Mouse (Mus musculus): Measurements from ENCODE around the gene Maco1. TPM values are rescaled to one million over a fixed set of nuclear protein-coding genes. Genes with fewer than 3 reads are reported as not detected.

Gene Maco1
- polyA plus RNA-seq, 1 experiment, result not detected

DNA sequence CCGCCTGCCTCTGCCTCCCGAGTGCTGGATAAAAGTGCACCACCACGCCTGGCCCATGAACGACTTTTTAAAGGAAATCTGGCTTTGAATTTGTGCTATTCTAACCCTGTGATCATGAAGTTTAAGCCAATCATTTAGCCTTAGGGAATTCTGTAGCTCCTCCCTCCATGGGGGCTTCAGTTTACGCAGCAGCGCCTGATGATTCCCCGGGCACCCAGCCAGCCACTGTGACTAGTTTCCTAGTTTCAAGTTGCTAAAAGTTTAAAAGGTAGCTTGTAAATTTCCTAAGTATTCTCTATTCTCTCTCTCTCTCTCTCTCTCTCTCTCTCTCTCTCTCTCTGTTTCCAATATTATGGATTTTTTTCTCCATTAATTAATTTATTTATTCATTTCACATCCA lies 76.9 kb downstream of the Maco1 start:
- WGBS, result 68% methylated on average over 7 of the region's 7 CpGs
- H3K4me1 ChIP-seq (ENCODE audit: control insufficient read depth, insufficient read depth, low read length), result peaks cover 10% of the 10 kb centered on the region
- no peak overlapping the region for H3K4me3 ChIP-seq (ENCODE audit: insufficient read depth, low read depth, low read length)
- TF ChIP-seq CTCF (IDR thresholded peaks at IDR 0.05; ENCODE audit: insufficient read depth, low read depth, low read length) (no peak), POLR2A (IDR thresholded peaks at IDR 0.05; ENCODE audit: insufficient read depth, low read depth, low read length) (no peak)
- H3K27ac ChIP-seq (ENCODE audit: insufficient read depth, low read depth, low read length), result no peak overlapping the region

DNA sequence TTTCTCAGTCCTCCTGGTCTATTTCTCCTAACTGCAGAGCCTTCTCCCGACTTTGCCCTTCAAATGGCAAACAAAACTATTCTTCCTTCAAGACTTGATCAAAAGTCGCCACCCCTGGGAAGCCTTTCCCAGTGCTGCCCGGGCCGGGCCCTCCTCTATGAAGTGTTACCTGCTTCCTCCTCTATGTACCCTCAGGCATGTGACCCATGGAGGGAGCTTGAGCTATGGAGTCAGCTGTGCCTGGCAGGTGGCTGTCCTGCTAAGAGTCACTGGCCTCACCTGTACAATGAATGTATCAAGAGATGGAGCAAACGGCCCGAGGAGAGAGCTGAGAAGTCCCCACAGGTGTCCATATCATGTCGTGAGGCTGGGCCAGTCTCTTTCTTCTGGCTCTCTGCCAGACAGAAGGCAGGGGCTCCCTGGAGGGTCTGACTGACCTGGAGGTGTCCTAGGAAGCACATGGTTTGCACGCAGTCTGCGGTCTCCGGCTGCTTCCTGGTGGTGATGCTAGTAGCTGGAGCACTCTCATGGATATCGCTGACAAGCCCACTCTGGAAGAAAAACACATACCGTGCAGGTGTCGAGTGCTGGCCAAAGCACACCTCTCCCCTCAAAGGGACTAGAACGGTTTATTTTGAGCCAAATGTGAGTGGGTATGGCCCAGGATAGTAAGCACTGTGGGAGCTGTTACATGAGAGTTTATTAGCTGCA lies 77.8 kb downstream of the Maco1 start:
- Histone ChIP-seq H3K4me1 (ENCODE audit: control insufficient read depth, insufficient read depth, low read length) (peaks cover 10% of the 10 kb centered on the region), H3K27ac (ENCODE audit: insufficient read depth, low read depth, low read length) (no peak overlapping the region), H3K4me3 (ENCODE audit: insufficient read depth, low read depth, low read length) (no peak overlapping the region)
- WGBS, result 72% methylated on average over 14 of the region's 14 CpGs
- TF ChIP-seq CTCF (IDR thresholded peaks at IDR 0.05; ENCODE audit: insufficient read depth, low read depth, low read length) (no peak), POLR2A (IDR thresholded peaks at IDR 0.05; ENCODE audit: insufficient read depth, low read depth, low read length) (no peak)

DNA sequence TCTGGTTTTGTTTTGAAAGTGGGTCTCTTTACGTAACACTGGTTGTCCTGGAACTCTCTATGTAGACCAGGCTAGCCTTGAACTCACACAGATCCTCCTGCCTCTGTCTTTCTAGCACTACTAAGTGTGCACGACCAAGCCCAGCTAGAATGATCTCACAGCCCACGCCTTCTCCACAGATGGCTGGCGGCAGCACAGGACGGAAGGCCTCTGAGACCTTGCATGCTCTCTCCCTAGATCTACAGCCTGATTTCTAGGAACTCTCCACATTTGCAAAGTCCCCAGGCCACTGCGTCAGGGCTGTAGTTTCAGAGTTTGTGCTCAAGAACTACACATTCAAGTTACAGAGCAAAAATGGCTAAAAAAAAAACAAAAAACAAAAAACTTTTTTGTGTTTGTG lies 79.0 kb downstream of the Maco1 start:
- WGBS, result 92% methylated on average over 6 of the region's 6 CpGs
- TF ChIP-seq POLR2A (IDR thresholded peaks at IDR 0.05; ENCODE audit: insufficient read depth, low read depth, low read length) (no peak), CTCF (IDR thresholded peaks at IDR 0.05; ENCODE audit: insufficient read depth, low read depth, low read length) (no peak)
- H3K27ac ChIP-seq (ENCODE audit: insufficient read depth, low read depth, low read length), result no peak overlapping the region
- peaks cover 10% of the 10 kb centered on the region for H3K4me1 ChIP-seq (ENCODE audit: control insufficient read depth, insufficient read depth, low read length)
- H3K4me3 ChIP-seq (ENCODE audit: insufficient read depth, low read depth, low read length), result no peak overlapping the region

DNA sequence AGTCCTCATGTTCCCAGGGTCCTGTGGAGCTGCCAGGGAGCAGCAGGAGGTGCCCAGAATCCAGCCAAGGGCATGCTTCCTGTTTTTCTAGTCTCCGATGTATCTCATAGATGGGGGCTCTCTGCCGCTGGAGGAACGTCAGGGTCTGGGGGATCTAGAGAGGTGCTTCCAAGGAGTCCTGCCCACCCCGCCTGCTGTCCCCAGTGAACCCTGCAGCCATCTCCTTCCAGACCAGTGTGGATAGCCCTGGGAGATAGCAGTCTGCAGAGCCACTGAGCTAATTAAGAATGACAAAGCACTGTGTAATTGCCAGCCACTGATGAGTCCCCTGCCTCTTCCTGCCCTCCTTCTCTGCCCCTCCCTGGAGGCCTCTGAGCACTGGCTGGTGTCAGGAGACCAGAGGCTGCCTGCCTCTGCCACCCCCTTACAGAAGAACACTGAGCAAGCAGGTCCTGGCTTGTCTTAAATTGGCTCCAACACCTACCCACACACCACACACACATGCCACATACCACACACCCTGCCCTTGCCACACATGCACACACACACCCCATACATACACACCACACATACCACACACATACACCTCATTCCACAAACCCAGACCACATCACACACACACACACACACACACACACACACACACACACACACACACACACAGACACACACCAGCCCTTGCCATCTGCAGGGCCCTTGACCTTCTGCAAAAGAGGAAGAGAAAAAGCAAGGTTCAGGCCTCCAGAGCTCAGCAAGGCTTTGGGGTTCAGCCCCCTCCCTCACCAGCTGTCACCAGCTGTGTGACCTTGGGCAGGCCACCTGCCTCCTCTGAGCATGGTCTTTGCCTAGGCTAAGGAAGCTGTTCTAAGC lies 80.1 kb downstream of the Maco1 start:
- TF ChIP-seq CTCF (IDR thresholded peaks at IDR 0.05; ENCODE audit: insufficient read depth, low read depth, low read length) (no peak), POLR2A (IDR thresholded peaks at IDR 0.05; ENCODE audit: insufficient read depth, low read depth, low read length) (no peak)
- H3K4me3 ChIP-seq (ENCODE audit: insufficient read depth, low read depth, low read length), result no peak overlapping the region
- H3K27ac ChIP-seq (ENCODE audit: insufficient read depth, low read depth, low read length), result no peak overlapping the region
- WGBS, result 65% methylated on average over 4 of the region's 4 CpGs
- H3K4me1 ChIP-seq (ENCODE audit: control insufficient read depth, insufficient read depth, low read length), result peaks cover 10% of the 10 kb centered on the region

DNA sequence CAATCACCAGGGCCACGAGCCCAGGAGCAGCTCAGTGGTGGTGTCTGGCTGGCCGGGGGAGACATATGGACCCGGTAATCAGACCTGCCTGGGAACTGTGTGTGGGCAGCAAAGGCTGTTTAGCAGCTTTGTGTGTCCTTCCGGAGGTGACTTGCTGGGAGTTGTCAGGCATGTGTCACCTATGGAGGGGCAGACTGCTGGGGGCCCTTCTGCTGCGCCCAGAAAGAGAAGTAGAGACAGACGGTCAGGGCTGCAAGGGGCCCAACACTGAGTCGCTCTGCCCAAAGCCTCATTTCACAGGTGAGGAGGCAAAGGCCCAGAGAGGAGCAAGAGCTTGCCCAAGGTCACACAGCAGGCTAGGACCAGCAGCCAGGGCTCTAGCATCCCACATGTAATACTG lies 83.3 kb downstream of the Maco1 start:
- no peak overlapping the region for H3K4me3 ChIP-seq (ENCODE audit: insufficient read depth, low read depth, low read length)
- WGBS, result 97% methylated on average over 7 of the region's 7 CpGs
- no peak overlapping the region for H3K27ac ChIP-seq (ENCODE audit: insufficient read depth, low read depth, low read length)

DNA sequence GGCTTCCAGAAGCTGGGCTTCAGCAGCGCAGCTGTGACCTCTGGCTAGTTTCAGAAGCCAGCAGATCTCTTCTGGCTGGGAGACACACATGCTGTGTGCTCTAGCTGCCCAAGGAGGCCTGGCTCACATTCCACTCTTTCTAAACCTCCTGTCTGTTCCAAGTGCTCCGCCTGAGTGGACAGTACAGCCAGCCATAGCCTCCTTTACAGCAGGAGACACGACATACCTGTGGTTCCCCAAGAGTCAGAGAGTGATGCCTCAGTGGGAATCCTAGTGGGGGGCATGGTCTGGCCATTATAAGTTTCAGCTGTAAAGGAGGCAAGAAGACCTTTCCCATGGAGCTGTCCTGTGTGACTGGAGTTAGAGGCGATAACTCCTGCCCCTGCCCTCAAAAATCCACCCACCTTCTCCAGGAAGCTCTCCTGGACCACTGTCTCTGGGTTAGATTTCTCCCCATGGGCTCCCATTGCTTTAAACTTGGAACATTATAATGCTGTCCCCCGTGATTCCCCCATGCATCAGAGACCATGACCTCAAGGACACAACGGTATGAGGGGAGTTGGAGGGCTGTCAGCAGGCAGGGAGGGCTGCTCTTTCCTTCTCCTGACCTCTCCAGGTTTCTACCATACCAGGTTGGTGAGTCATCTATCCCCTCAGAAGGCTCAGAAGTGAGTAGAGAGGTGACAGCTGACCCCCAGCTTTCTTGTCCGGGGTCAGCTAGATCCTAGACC lies 83.9 kb downstream of the Maco1 start:
- H3K4me3 ChIP-seq (ENCODE audit: insufficient read depth, low read depth, low read length), result no peak overlapping the region
- no peak overlapping the region for H3K27ac ChIP-seq (ENCODE audit: insufficient read depth, low read depth, low read length)
- TF ChIP-seq POLR2A (IDR thresholded peaks at IDR 0.05; ENCODE audit: insufficient read depth, low read depth, low read length), result no peak
- TF ChIP-seq CTCF (IDR thresholded peaks at IDR 0.05; ENCODE audit: insufficient read depth, low read depth, low read length), result no peak
- H3K4me1 ChIP-seq (ENCODE audit: control insufficient read depth, insufficient read depth, low read length), result peaks cover 22% of the 10 kb centered on the region
- WGBS, result 87% methylated on average over 7 of the region's 7 CpGs

More for the DNA sequence above, 83.3 kb downstream of the Maco1 start:
- TF ChIP-seq CTCF (IDR thresholded peaks at IDR 0.05; ENCODE audit: insufficient read depth, low read depth, low read length) (no peak), POLR2A (IDR thresholded peaks at IDR 0.05; ENCODE audit: insufficient read depth, low read depth, low read length) (no peak)
- H3K4me1 ChIP-seq (ENCODE audit: control insufficient read depth, insufficient read depth, low read length), result peaks cover 22% of the 10 kb centered on the region

DNA sequence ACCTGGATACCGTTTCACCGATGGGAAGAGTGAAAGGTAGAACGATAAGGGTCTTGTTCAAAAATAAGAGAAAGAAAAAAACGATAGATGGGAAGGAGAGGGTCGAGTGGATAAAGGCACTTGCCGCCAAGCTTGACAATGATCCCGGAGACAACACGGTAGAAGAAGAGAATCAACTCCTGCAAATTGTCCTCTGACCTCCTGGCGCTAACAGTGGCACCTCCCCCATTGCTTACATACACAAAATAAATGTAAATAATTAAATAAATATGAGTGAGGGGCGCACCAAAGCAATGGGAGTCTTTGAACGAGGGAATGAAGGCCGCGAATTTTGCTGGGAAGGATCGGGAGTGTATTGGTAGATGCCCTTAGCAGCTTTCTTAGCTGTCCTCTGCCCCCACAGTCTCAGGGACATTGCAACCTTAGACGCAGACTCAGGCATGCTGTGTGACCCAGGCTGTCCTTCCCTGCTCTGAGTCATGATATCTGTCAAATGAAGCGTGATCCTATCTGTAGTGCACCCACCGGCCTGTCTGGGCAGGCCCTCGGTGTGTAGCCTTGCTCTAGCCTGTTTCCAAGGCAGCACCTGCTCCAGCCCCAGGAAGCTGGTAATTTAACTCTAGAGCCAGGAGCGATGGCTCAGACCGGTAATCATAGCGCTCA lies 84.8 kb downstream of the Maco1 start:
- H3K4me3 ChIP-seq (ENCODE audit: insufficient read depth, low read depth, low read length), result peak overlapping the region; percentile 52
- H3K27ac ChIP-seq (ENCODE audit: insufficient read depth, low read depth, low read length), result no peak overlapping the region
- WGBS, result 47% methylated on average over 21 of the region's 21 CpGs
- peaks cover 21% of the 10 kb centered on the region for H3K4me1 ChIP-seq (ENCODE audit: control insufficient read depth, insufficient read depth, low read length)
- TF ChIP-seq CTCF (IDR thresholded peaks at IDR 0.05; ENCODE audit: insufficient read depth, low read depth, low read length), result no peak
- no peak for TF ChIP-seq POLR2A (IDR thresholded peaks at IDR 0.05; ENCODE audit: insufficient read depth, low read depth, low read length)

DNA sequence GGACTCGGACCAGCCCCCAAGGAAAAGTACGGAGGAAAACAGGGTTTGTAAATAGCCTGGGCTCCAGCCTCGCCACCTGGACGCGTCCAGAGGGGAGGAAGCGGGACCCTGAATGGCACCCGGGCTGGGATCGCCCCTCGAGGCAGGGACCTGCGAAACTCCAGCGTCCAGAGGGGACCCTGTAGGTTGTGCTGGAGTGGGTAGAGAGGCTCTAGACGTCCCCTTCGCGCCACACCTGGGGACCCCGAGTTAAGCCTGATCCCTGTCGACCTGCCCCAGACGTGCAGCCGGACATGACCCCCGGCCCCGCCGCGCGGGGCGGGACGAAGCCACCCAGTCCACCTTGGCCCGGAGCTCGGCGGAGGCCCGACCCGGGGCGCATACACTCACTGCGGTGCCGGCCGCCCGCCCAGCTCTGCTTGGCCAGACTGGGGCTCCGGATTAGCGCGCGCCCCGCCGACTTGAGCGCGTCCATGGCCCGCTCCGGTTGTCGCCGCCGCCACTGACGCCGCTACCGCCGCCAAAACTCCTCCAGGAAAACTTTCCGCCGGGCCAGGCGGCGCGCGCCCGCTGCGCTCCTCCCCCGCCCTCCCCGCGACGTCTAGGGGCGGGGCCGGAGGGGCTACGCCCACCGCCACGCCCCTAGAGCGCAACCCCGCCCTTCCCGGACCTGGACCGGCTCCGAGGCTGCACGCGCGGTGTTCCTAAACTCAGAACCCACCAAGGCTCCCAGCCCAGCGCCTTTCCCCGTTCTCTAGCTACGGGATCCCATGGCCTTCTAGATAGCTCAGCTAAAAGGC lies 85.5 kb downstream of the Maco1 start, which contains the start of gene Ldlrap1:
Ldlrap1 (minus strand) TSS at position 599 of the 800 bp plus-strand sequence.
- Histone ChIP-seq H3K4me3 (ENCODE audit: insufficient read depth, low read depth, low read length) (peak within 1 kb of the TSS; percentile 52), H3K4me1 (ENCODE audit: control insufficient read depth, insufficient read depth, low read length) (peaks cover 14% of the 10 kb centered on the region), H3K27ac (ENCODE audit: insufficient read depth, low read depth, low read length) (no peak within 1 kb of the TSS)
- WGBS, result under 1% methylated on average over 73 of the region's 80 CpGs
- no peak for TF ChIP-seq POLR2A (IDR thresholded peaks at IDR 0.05; ENCODE audit: insufficient read depth, low read depth, low read length)
- TF ChIP-seq CTCF (IDR thresholded peaks at IDR 0.05; ENCODE audit: insufficient read depth, low read depth, low read length), result no peak

Data from olfactory bulb, adult 2 months (tissue).